Mouse (Mus musculus) c-Kit-positive CD71-positive TER-119-positive erythroid progenitor cells, embryonic 14.5 days (primary cell): ENCODE measurements around the gene Gm13889.

Experiments used
- DNase-seq: peaks from one replicate; pipeline ENCODE4 v3.0.0-alpha.2; 2013; ENCODE audit warnings: low spot score

Gm13889 gene

GRCm38 (mm10) chr2:93956908-93957784, at the start of gene Gm13889:
Gene Gm13889, minus strand, starts transcription at chr2:93957201.
- DNase-seq = no peak

DNA sequence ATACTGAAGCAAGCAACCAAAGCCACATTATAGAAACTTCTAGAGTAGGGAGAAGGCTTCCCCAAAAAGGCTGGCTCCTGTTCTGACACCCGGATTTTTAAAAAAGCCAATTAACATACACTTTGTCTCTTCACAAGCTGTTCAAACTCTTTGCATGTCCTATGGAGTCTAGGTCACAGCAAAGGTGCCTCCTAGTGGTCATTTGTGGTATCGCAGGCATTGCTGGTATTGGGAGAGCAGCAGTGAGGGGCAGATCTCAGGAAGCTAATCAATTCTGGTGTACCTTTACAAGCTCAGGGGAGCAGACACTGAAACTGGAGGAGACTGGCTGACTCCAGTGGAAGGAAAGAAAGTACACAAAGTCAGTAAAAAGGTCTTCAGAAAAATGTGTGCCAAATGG, 45.3 kb upstream of the Gm13889 start:
- DNase-seq = peak; percentile 73

DNA sequence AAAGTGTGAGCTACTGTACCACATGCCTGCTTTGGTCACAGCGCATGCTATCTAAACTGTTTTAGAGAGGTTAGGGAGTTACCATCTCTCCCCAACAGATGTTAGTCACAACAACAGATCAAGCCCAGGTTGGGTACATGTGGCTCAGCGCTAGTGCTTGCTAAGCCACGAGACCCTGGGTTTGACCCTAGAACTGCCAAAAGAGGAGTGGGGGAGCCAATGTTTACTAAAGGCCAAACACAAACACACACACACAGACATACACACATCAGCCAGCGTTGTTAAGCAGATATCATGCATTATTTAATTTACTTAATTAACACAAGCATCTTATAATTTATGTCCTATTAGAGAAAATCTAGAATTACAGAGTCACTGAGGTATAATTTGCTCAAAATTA, 44.9 kb upstream of the Gm13889 start:
- DNase-seq = no peak

- no peak for DNase-seq
These were observed 44.4 kb upstream of the Gm13889 start for GRCm38 (mm10) chr2:94001411-94001810.

DNA sequence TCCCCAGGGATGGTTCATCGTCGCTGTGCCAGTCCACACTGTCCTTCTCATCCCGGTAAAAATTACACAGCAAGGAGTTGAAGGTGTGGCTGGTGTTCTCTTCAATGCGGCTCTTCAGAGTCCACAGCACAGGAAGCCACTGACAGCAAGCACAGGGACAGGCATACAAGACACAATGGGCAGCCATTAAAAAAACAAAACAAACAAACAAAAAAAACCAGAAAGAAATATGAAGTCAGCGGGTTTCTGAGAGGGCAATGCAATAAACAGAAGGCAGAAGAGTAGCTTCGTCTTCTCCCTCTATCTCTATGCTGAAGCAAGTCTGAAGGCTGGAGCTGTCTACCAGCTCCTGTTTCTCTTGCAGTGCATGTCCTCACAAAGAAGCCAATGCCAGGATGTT, 39.3 kb upstream of the Gm13889 start, which contains the start of gene Gm27027:
Gene Gm27027 (minus strand): TSS at position 101 of the 400 bp plus-strand sequence.
- no peak for DNase-seq

DNA sequence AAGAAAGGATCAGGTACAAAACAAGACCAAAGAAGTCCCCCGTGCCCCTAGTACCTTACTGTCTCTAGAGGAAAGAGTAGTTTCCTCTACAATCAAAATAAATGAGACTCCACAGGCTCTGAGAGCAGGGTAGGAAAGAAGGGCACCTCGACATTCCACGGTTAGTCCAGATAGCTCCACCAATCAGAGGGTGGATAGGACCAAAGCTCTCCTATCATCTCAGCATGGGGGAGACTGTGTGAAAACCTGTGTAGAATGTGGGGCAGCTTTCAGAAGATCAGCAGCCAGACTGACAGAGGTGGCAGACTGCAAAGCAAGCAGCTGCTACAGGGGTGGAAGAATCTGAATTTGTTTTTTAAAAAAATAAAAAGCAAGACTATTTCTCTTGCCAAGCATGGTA, 35.8 kb upstream of the Gm13889 start:
- DNase-seq = no peak

DNA sequence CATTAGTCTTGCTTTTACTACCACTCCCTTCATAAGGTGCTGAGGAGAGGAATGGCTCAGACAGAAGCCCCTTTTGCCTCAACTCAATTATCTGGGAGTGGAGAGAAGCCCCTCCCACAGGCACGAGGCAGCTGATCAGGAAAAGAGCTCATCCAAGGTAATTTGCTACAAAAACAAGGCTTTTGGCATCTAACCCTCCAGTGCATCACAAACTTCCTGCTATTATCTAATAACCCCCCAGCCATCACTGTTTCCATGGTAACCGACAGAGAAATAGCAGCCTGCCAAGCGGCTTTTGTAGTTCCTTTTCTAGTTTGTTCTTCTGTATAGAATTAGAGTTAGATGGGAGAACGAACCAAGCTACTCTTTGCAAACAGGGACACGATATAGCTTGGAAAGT, 35.3 kb upstream of the Gm13889 start:
- no peak for DNase-seq

- DNase-seq = no peak
These were observed 34.3 kb upstream of the Gm13889 start for GRCm38 (mm10) chr2:93991336-93991735.

DNA sequence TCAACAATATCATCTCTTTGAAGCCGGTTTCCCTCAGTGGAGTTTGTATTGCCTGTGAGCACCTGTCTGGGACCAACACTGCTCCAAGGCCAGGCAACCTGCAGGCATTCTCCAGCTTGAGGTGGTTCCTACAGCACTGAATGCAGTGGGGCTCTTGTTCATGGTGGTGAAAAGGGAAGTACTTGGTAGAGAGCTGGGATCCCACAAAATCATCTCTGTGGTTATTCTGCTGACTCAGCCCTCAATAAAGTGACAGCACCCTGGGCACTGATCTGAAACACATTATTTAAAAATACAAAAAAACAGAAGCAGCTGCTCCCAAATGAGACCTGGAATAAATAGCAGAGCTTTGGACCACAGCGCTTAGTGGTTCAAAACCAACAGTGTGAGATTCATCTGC, 31.4 kb upstream of the Gm13889 start:
- DNase-seq = no peak

GRCm38 (mm10) chr2:93982457-93983235, 25.6 kb upstream of the Gm13889 start:
- no peak for DNase-seq

- no peak for DNase-seq
These were observed 22.5 kb upstream of the Gm13889 start for GRCm38 (mm10) chr2:93979249-93980120.

GRCm38 (mm10) chr2:93976436-93977252, 19.6 kb upstream of the Gm13889 start:
- DNase-seq = no peak

- DNase-seq = no peak
These were observed 18.8 kb upstream of the Gm13889 start for GRCm38 (mm10) chr2:93975526-93976435.

DNA sequence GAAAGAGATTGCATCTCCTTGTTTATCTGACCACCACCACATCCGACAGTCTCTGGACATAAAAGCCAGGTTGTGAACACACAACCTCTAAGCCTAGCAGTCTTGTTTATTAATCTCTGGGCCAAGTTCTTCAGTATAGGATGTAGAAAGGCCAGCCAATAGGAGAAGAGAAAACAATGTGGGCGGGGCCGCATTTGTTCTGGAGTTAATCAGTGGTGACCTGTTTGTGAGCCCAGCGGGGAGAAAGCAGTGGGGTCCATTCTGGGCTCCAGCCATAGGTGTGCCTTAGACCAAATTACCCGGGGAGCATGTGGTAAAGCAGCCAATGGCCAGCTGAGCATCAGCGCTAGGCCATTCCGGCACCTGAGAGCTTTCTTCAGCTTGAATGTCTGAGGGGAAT, 18.0 kb upstream of the Gm13889 start:
- no peak for DNase-seq

- no peak for DNase-seq
These were observed 14.6 kb upstream of the Gm13889 start for GRCm38 (mm10) chr2:93971647-93972046.

DNA sequence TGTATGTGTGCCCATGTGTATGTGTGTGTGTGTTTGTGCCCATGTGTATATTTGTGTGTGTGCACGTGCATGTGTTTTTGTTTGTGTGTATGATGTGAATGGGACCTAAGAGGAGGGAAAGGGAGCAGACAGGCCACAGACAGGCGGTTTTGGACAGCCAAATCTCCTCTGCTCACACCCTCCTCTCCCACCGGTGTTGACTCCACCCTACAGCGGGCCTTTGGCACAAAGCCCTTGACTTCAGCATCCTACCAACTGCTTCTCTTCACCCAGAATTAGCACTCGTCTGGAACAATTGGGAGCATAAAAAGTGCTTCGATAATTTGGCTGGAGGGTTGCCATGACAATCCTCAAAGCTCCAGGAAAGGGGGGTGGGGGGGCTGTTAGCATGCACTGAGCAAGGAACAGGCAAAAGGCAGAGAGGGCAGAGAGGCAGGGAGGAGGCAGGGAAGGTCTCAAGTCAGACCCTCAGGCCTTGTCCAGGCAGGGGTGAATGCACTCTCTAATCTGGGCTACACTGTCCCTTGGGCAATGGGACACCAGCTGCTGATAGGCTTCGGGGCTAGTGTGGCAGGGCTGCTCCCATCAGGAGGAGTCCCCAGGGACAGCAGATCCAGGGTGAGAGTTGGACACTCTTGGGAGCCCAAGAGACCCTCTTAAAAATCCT, 7.6 kb upstream of the Gm13889 start:
- no peak for DNase-seq

GRCm38 (mm10) chr2:93963802-93964201, 6.8 kb upstream of the Gm13889 start:
- no peak for DNase-seq

DNA sequence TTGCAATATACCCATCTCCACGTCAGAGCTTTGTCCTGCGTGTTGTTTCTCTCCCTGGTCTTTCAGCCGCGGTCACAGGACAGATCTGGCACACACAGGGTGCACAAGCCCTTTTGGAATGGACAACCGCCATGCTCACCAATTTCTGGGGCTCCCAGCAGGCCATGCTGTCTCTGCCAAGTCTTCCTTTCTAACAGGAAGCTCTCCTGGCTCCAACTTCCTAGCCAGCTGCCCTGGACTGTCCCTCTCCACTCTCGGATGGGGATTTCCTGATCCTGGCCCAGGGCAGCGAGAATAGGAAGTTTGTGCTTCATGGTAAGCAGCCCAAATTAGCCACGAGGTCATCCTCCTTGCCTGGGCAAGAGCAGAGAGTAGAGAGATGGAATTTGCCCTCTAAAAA, 4.7 kb upstream of the Gm13889 start:
- no peak for DNase-seq

GRCm38 (mm10) chr2:93959346-93959745, 2.3 kb upstream of the Gm13889 start:
- DNase-seq = no peak

DNA sequence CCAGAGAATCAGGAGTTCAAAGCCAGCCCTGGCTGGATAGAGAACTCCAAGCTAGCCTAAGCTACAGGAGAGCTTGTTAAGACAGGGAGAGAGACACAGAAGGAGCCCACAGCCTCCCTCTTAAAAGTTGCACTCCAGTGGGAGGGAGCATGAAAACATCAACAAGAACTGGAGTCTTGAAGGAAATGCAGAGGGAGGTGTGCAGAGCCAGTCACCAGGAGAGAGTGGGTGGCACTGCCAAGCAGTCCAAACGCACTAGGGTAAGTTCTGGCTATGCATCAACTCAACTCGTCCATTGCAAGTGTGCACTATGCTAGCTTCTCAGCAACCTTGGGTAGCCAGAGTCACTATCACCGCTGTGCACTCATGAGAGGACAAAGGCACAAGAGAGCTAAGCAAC, 1.2 kb upstream of the Gm13889 start:
- DNase-seq = no peak
